Mouse (Mus musculus) lung, adult 18-20 months (tissue): ENCODE data around the gene Ier5.

Experiments
- DNase-seq, 2 experiments: peaks; one replicate each; pipeline ENCODE4 v3.0.0; 2022; ENCODE audit warnings: mixed read lengths in 2 of 2

The Ier5 gene

GRCm38 (mm10) chr1:155098486-155099279 is 753 bp downstream of the Ier5 start:
- peak; percentile 57 to 58 for DNase-seq

GRCm38 (mm10) chr1:155097931-155098485 is 1.4 kb downstream of the Ier5 start:
- peak; percentile 66 to 69 for DNase-seq

- peak in 1 of 2 experiments; percentile 37 for DNase-seq
Measured at GRCm38 (mm10) chr1:155097354-155097753, 2.1 kb downstream of the Ier5 start.

GRCm38 (mm10) chr1:155096620-155097261 is 2.7 kb downstream of the Ier5 start:
- DNase-seq, result no peak

- DNase-seq, result no peak
Measured at GRCm38 (mm10) chr1:155093971-155094707, 5.3 kb downstream of the Ier5 start.

- peak; percentile 65 to 79 for DNase-seq
Measured at GRCm38 (mm10) chr1:155093145-155093791, 6.2 kb downstream of the Ier5 start.

- peak in 1 of 2 experiments; percentile 52 for DNase-seq
Measured at GRCm38 (mm10) chr1:155091842-155092800, 7.3 kb downstream of the Ier5 start.

- no peak for DNase-seq
Measured at GRCm38 (mm10) chr1:155091374-155091841, 8.0 kb downstream of the Ier5 start.

- no peak for DNase-seq
Measured at GRCm38 (mm10) chr1:155090736-155091135, 8.7 kb downstream of the Ier5 start.

- DNase-seq, result no peak
Measured at GRCm38 (mm10) chr1:155090327-155090726, 9.1 kb downstream of the Ier5 start.

GRCm38 (mm10) chr1:155088847-155089603 is 10.4 kb downstream of the Ier5 start:
- DNase-seq, result no peak

- DNase-seq, result no peak
Measured at GRCm38 (mm10) chr1:155088046-155088445, 11.4 kb downstream of the Ier5 start.

GRCm38 (mm10) chr1:155086893-155087292 is 12.5 kb downstream of the Ier5 start:
- DNase-seq, result no peak

- no peak for DNase-seq
Measured at GRCm38 (mm10) chr1:155086416-155086815, 13.0 kb downstream of the Ier5 start.

- no peak for DNase-seq
Measured at GRCm38 (mm10) chr1:155084839-155085238, 14.6 kb downstream of the Ier5 start.

- DNase-seq, result peak; percentile 94 to 96
Measured at GRCm38 (mm10) chr1:155083271-155084265, 15.9 kb downstream of the Ier5 start.

GRCm38 (mm10) chr1:155082965-155083268 is 16.5 kb downstream of the Ier5 start:
- peak; percentile 49 to 53 for DNase-seq

GRCm38 (mm10) chr1:155082158-155082964 is 17.1 kb downstream of the Ier5 start:
- DNase-seq, result no peak
